Mouse (Mus musculus): ENCODE measurements around the gene Shroom3. TPM values are rescaled to one million over a fixed set of nuclear protein-coding genes. Genes with fewer than 3 reads are reported as not detected.

Gene Shroom3
- total and polyA plus RNA-seq, 3 experiments: 0.04 to 0.11 TPM; not detected in 1

DNA sequence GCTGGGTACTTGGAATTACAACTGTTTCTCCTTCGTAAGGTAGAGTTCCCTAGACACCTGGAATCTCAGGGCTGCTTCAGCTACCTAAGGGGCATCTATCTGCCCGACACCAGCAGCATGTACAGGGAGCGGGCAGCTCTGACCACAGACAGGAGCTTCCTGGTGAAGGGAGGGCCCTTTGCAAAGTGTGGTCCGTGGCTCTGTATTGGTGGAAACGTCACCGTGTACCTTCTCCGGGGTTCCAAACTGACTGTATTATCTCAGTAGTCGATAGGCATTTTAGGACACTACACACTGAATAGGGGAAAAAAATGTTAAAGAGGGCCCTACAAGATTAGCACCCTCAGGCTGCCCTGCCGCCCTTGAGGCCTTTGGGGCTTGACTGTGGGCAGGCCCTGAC is 221.9 kb downstream of the Shroom3 start:
- H3K4me2 ChIP-seq (ENCODE audit: insufficient read depth, low read depth, poor library complexity, severe bottlenecking): no peak overlapping the region
- no peaks in the 10 kb centered on the region; a peak in 1 of 4 replicates for H3K4me1 ChIP-seq (ENCODE audit: control insufficient read depth in 1 of 2, insufficient read depth in 2 of 2)
- no peak overlapping the region for H3K4me3 ChIP-seq (replicated peaks in 1 of 3; ENCODE audit: low read depth in 2 of 3, low read length in 2 of 3, poor library complexity in 1 of 3)
- no peak for DNase-seq (ENCODE audit: extremely low read depth)
- no peaks in the 10 kb centered on the region for H3K27me3 ChIP-seq (replicated peaks)
- no peak overlapping the region for H3K27ac ChIP-seq (ENCODE audit: insufficient read depth, low read depth)
- no peaks in the 10 kb centered on the region for H3K79me2 ChIP-seq (replicated peaks; ENCODE audit: control insufficient read depth, extremely low read depth, insufficient read depth, poor library complexity, severe bottlenecking)
- dilution Hi-C loops (cut with MboI; ENCODE audit: extremely low pct_ligation_motif_present, extremely low pct_unique_long_range_greater_than_20kb, low sequenced_read_pairs) (no loop called here), in situ Hi-C loops (cut with MboI; ENCODE audit: low pct_ligation_motif_present, low pct_unique_long_range_greater_than_20kb, low sequenced_read_pairs) (no loop called here)
- peaks cover 6% of the 10 kb centered on the region for H3K9me3 ChIP-seq (replicated peaks; ENCODE audit: low read length)
- H3K9ac ChIP-seq (ENCODE audit: insufficient read depth, low read depth): no peak overlapping the region
- H3K36me3 ChIP-seq (replicated peaks in 1 of 2; ENCODE audit: control insufficient read depth in 1 of 2, insufficient read depth in 1 of 2, low read length in 1 of 2): no peaks in the 10 kb centered on the region
- no peak for TF ChIP-seq MAZ (IDR thresholded peaks at IDR 0.05; ENCODE audit: low read depth, low read length)
- TF ChIP-seq ZMIZ1 (IDR thresholded peaks at IDR 0.05; ENCODE audit: low read depth, low read length): no peak
- no peak for TF ChIP-seq CHD1 (IDR thresholded peaks at IDR 0.05; ENCODE audit: low read depth, low read length)
- TF ChIP-seq IRF4 (IDR thresholded peaks at IDR 0.05; ENCODE audit: low read depth, low read length): no peak
- TF ChIP-seq MXI1 (IDR thresholded peaks at IDR 0.05; ENCODE audit: low read depth, low read length): no peak
- TF ChIP-seq GABPA (IDR thresholded peaks at IDR 0.05; ENCODE audit: insufficient replicate concordance, low read depth, low read length): no peak
- no peak for TF ChIP-seq MEF2A (IDR thresholded peaks at IDR 0.05; ENCODE audit: borderline replicate concordance, low read depth, low read length)
- no peak for TF ChIP-seq ETS1 (conservative IDR thresholded peaks at IDR 0.05; ENCODE audit: low read depth, low read length)
- no peak for TF ChIP-seq POLR2A (IDR thresholded peaks at IDR 0.05; ENCODE audit: low read depth, low read length)
- no peak for TF ChIP-seq RAD21 (IDR thresholded peaks at IDR 0.05; ENCODE audit: low read depth, low read length)
- TF ChIP-seq E2F4 (IDR thresholded peaks at IDR 0.05; ENCODE audit: insufficient replicate concordance, low read depth, low read length): no peak
- no peak for TF ChIP-seq JUND (conservative IDR thresholded peaks at IDR 0.05; ENCODE audit: low read depth, low read length)

DNA sequence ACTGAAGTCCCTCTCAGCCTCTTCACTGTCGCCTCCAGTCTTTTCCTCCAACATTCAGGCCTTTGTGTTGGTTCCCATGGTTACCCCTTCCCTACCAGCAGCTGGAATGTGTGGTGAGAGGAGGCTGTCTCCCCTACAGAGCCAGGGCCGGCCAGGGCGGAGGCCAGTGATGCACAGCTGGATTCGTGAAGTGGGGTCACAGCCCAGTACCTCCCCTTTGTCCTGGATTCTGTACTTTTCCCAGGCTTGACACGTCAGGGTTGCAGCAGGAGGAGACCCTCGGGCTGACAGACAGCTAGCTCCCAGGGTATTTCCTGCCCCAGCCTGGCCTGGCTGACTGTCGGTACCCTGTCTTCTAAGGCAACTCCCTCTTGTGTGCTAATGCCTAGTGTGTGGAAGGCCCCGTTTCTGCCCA is 222.4 kb downstream of the Shroom3 start:
- Histone ChIP-seq H3K79me2 (replicated peaks; ENCODE audit: control insufficient read depth, extremely low read depth, insufficient read depth, poor library complexity, severe bottlenecking) (no peaks in the 10 kb centered on the region), H3K27ac (ENCODE audit: insufficient read depth, low read depth) (no peak overlapping the region), H3K4me1 (ENCODE audit: control insufficient read depth in 1 of 2, insufficient read depth in 2 of 2) (no peaks in the 10 kb centered on the region; a peak in 1 of 4 replicates), H3K9me3 (replicated peaks; ENCODE audit: low read length) (peaks cover 6% of the 10 kb centered on the region), H3K9ac (ENCODE audit: insufficient read depth, low read depth) (no peak overlapping the region), H3K4me2 (ENCODE audit: insufficient read depth, low read depth, poor library complexity, severe bottlenecking) (no peak overlapping the region), H3K4me3 (replicated peaks in 1 of 3; ENCODE audit: low read depth in 2 of 3, low read length in 2 of 3, poor library complexity in 1 of 3) (no peak overlapping the region), H3K36me3 (replicated peaks in 1 of 2; ENCODE audit: control insufficient read depth in 1 of 2, insufficient read depth in 1 of 2, low read length in 1 of 2) (no peaks in the 10 kb centered on the region), H3K27me3 (replicated peaks) (no peaks in the 10 kb centered on the region)
- TF ChIP-seq MEF2A (IDR thresholded peaks at IDR 0.05; ENCODE audit: borderline replicate concordance, low read depth, low read length) (no peak), MXI1 (IDR thresholded peaks at IDR 0.05; ENCODE audit: low read depth, low read length) (no peak), ZNF384 (IDR thresholded peaks at IDR 0.05; ENCODE audit: low read depth, low read length) (no peak), ZC3H11A (IDR thresholded peaks at IDR 0.05; ENCODE audit: low read depth, low read length) (no peak)
- DNase-seq (ENCODE audit: extremely low read depth): no peak
- in situ Hi-C loops (cut with MboI; ENCODE audit: low pct_ligation_motif_present, low pct_unique_long_range_greater_than_20kb, low sequenced_read_pairs) (no loop called here), dilution Hi-C loops (cut with MboI; ENCODE audit: extremely low pct_ligation_motif_present, extremely low pct_unique_long_range_greater_than_20kb, low sequenced_read_pairs) (no loop called here)

DNA sequence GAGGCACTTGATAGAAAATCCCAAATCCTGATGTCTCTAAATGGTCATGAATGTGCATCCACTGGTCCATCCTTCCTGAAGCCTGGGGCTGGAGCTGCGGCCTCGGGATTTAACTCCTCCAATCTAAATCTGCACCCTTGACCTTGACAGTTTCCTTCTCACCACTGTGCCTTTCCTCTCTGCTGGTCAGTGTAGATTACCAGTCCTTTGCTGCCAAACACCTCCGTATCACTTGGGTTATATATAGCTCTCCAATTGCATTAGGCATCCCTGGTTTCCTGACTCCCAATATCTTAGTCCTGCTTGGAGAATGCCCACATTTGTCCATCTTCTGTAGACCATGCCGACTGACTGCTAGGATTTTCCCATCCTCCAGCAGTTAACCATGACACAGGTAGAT is 225.0 kb downstream of the Shroom3 start:
- Histone ChIP-seq H3K9me3 (replicated peaks; ENCODE audit: low read length) (peaks cover 6% of the 10 kb centered on the region), H3K27ac (ENCODE audit: insufficient read depth, low read depth) (no peak overlapping the region), H3K27me3 (replicated peaks) (no peaks in the 10 kb centered on the region), H3K4me3 (replicated peaks in 1 of 3; ENCODE audit: low read depth in 2 of 3, low read length in 2 of 3, poor library complexity in 1 of 3) (no peak overlapping the region), H3K4me1 (ENCODE audit: control insufficient read depth in 1 of 2, insufficient read depth in 2 of 2) (no peaks in the 10 kb centered on the region; a peak in 1 of 4 replicates), H3K36me3 (replicated peaks in 1 of 2; ENCODE audit: control insufficient read depth in 1 of 2, insufficient read depth in 1 of 2, low read length in 1 of 2) (no peaks in the 10 kb centered on the region), H3K4me2 (ENCODE audit: insufficient read depth, low read depth, poor library complexity, severe bottlenecking) (no peak overlapping the region), H3K79me2 (replicated peaks; ENCODE audit: control insufficient read depth, extremely low read depth, insufficient read depth, poor library complexity, severe bottlenecking) (no peaks in the 10 kb centered on the region), H3K9ac (ENCODE audit: insufficient read depth, low read depth) (no peak overlapping the region)
- in situ Hi-C loops (cut with MboI; ENCODE audit: low pct_ligation_motif_present, low pct_unique_long_range_greater_than_20kb, low sequenced_read_pairs) (no loop called here), dilution Hi-C loops (cut with MboI; ENCODE audit: extremely low pct_ligation_motif_present, extremely low pct_unique_long_range_greater_than_20kb, low sequenced_read_pairs) (no loop called here)
- TF ChIP-seq KAT2A (IDR thresholded peaks at IDR 0.05; ENCODE audit: insufficient replicate concordance, low read length) (no peak), HCFC1 (IDR thresholded peaks at IDR 0.05; ENCODE audit: low read depth, low read length) (no peak), MYC (IDR thresholded peaks at IDR 0.05; ENCODE audit: low read depth, low read length) (no peak)
- DNase-seq (ENCODE audit: extremely low read depth): no peak
